Comparison of ENCODE assay signal across 16 mouse cellular contexts in genomic region chr16:53418416-53418815, GRCm38 (mm10).
"Had no signal": no experiment of that assay in that cellular context is flagged by ENCODE, and none has a peak within 500 bp of the region (broad histone marks: within the 10 kb centered on the region; RNA-seq: fewer than 3 reads in every experiment).

No protein-coding gene starts in this region.

- ATAC-seq: liver, postnatal 0 days; midbrain, embryonic 13.5 days; midbrain, embryonic 15.5 days had no signal

- H3K4me1 ChIP-seq: lung, embryonic 15.5 days; megakaryocyte, embryonic 14.5 days; midbrain, embryonic 13.5 days; midbrain, embryonic 15.5 days; neural tube, embryonic 12.5 days; stomach, embryonic 15.5 days had no signal

- H3K27ac ChIP-seq: lung, embryonic 15.5 days; macrophage; midbrain, embryonic 13.5 days; midbrain, embryonic 15.5 days; neural tube, embryonic 12.5 days; stomach, embryonic 15.5 days; stomach, postnatal 0 days had no signal

- H3K4me2 ChIP-seq: lung, embryonic 15.5 days; midbrain, embryonic 11.5 days; midbrain, embryonic 13.5 days; midbrain, embryonic 15.5 days; neural tube, embryonic 12.5 days; stomach, embryonic 15.5 days had no signal

- H3K27me3 ChIP-seq: lung, embryonic 15.5 days; megakaryocyte, embryonic 14.5 days; midbrain, embryonic 13.5 days; midbrain, embryonic 15.5 days; neural tube, embryonic 12.5 days; stomach, embryonic 15.5 days had no signal

- H3K4me3 ChIP-seq: lung, embryonic 15.5 days; megakaryocyte, embryonic 14.5 days; midbrain, embryonic 13.5 days; midbrain, embryonic 15.5 days; neural tube, embryonic 12.5 days; stomach, embryonic 15.5 days had no signal

- DNase-seq: liver, postnatal 0 days; lung, adult 2 months; lung, postnatal 10 days; right cerebral cortex, postnatal 14 days; thymus, adult 2 months; thymus, postnatal 25 days; thymus, postnatal 4 days had no signal

- H3K36me3 ChIP-seq: lung, embryonic 15.5 days; midbrain, embryonic 13.5 days; midbrain, embryonic 15.5 days; neural tube, embryonic 12.5 days; stomach, embryonic 15.5 days had no signal

- H3K9me3 ChIP-seq: lung, embryonic 15.5 days; megakaryocyte, embryonic 14.5 days; midbrain, embryonic 13.5 days; midbrain, embryonic 15.5 days; neural tube, embryonic 12.5 days; stomach, embryonic 15.5 days had no signal

- H3K9ac ChIP-seq: liver, postnatal 0 days; lung, embryonic 15.5 days; midbrain, embryonic 13.5 days; midbrain, embryonic 15.5 days; neural tube, embryonic 12.5 days; stomach, embryonic 15.5 days had no signal
